Mouse (Mus musculus) kidney, embryonic 15.5 days (tissue): ENCODE data around the gene Marcks. TPM values are rescaled to one million over a fixed set of nuclear protein-coding genes. Genes with fewer than 3 reads are reported as not detected.

Experiments used
- ATAC-seq: fragments of 200-750 bp; cut with Nextera tagmentation; replicated peaks from 2 replicates; pipeline ENCODE4 v1.8.0; 2017; ENCODE audit warnings: moderate TSS enrichment; ENCODE audit not compliant: low FRiP score
- H3K27ac ChIP-seq: fragments of 300-500 bp; sonication (generic); 2 replicates; pipeline ENCODE4 v1.5.1; 2015; ENCODE audit warnings: mild to moderate bottlenecking, inconsistent platforms
- H3K27me3 ChIP-seq: fragments of 300-500 bp; sonication (generic); 2 replicates; pipeline ENCODE4 v1.6.1; 2015; ENCODE audit warnings: inconsistent platforms
- H3K36me3 ChIP-seq: fragments of 300-500 bp; sonication (generic); 2 replicates; pipeline ENCODE4 v1.6.1; 2015; ENCODE audit warnings: inconsistent platforms
- H3K4me1 ChIP-seq: fragments of 300-500 bp; sonication (generic); 2 replicates; pipeline ENCODE4 v1.6.1; 2015; ENCODE audit warnings: inconsistent platforms
- H3K4me2 ChIP-seq: fragments of 300-500 bp; sonication (generic); 2 replicates; pipeline ENCODE4 v1.6.1; 2015; ENCODE audit warnings: moderate library complexity, mild to moderate bottlenecking, inconsistent platforms
- H3K4me3 ChIP-seq: fragments of 300-500 bp; sonication (generic); replicated peaks from 2 replicates; pipeline ENCODE4 v1.5.1; 2015; ENCODE audit warnings: mild to moderate bottlenecking, inconsistent platforms
- H3K9ac ChIP-seq: fragments of 300-500 bp; sonication (generic); 2 replicates; pipeline ENCODE4 v1.6.1; 2015; ENCODE audit warnings: mild to moderate bottlenecking, inconsistent platforms
- H3K9me3 ChIP-seq: fragments of 300-500 bp; sonication (generic); replicated peaks from 2 replicates; pipeline ENCODE4 v1.6.1; 2016; ENCODE audit warnings: inconsistent platforms
- WGBS: fragments of 180-500 bp; shearing (Covaris S2); methylation state at CpG from one replicate; pipeline ENCODE4 v1.1.7; 2015; ENCODE audit warnings: mixed read lengths; 5-methylcytosine and 5-hydroxymethylcytosine counted together
- polyA plus RNA-seq: library from polyadenylated mRNA; unstranded; fragments of >200 nt; fragmentation: Nextera tagmentation; extraction: Ambion mirVana; gene quantifications from 2 replicates; pipeline ENCODE4 v1.2.1, GENCODE M21; 2015

Marcks gene
- polyA plus RNA-seq, 1 experiment from 2014 or later, result 102 TPM

DNA sequence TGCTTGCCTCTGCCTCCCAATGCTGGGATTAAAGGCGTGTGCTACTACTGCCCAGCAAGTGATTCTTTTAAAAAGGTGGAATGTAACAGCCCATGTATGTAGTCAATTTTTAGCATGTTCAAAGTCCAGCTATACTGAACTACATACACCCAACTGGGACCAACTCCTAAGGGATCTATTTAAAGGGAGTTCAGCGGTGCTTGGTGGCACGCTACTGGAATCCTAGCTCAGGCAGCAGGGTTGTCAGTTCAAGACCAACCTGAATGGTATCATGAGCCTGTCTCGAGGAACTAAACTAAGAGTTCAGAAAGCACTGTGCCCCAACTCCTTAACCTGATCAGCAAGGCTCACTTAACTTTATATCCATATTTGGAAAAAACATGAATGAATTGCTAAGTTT lies 6.0 kb downstream of the Marcks start:
- H3K9ac ChIP-seq, result no peak overlapping the region
- no peaks in the 10 kb centered on the region for H3K27me3 ChIP-seq
- 93% methylated on average over 4 of the region's 4 CpGs for WGBS
- ATAC-seq, result no peak
- H3K9me3 ChIP-seq, result no peaks in the 10 kb centered on the region
- H3K4me1 ChIP-seq, result peaks cover 7% of the 10 kb centered on the region
- H3K4me3 ChIP-seq, result no peak overlapping the region
- H3K4me2 ChIP-seq, result no peak overlapping the region
- H3K36me3 ChIP-seq, result peaks cover 30% of the 10 kb centered on the region
- no peak overlapping the region for H3K27ac ChIP-seq

DNA sequence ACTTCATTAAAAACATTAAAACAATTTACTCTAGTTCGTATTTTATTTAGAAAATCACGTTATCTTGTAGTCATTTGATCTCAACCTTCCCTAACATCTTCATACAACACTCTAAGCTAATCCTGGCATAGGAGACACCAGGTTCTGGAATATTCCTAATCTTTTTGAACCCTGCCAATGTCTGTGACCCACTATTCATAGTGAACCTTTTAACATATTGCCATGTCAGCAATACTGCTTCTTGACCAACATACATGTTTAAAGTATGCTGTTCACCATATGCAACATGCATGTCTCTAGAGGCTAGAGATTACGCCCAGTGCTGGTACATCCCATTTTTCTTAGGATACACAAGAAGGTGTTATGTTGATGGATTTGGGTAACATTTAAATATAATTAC lies 9.1 kb downstream of the Marcks start:
- H3K27me3 ChIP-seq, result no peaks in the 10 kb centered on the region
- no peak overlapping the region for H3K4me3 ChIP-seq
- peaks cover 26% of the 10 kb centered on the region for H3K36me3 ChIP-seq
- H3K4me1 ChIP-seq, result peaks cover 3% of the 10 kb centered on the region
- no peak overlapping the region for H3K4me2 ChIP-seq
- no peaks in the 10 kb centered on the region for H3K9me3 ChIP-seq
- ATAC-seq, result no peak
- WGBS, result 89% methylated on average over 3 of the region's 3 CpGs
- no peak overlapping the region for H3K27ac ChIP-seq
- no peak overlapping the region for H3K9ac ChIP-seq

DNA sequence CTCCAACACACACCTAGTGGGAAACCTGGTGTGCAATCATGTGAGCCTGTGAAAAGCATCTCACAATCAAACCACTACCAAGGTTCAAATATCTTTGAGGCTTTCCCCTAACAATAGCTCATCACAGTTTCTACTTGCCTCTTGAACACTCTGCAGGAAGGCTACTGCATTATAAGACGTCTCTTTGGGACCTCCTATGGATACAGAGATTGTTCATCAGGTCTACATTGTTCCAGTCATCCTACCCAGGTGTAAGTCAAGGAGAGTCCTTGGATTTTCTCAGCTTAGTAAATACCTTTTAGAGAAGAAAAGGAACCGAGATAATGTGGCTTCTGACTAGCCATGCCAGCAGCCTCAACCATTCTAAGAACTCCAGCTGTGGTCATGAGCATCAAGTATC lies 23.4 kb downstream of the Marcks start:
- no peak for ATAC-seq
- 87% methylated on average over 2 of the region's 2 CpGs for WGBS
- no peaks in the 10 kb centered on the region for H3K27me3 ChIP-seq
- H3K4me2 ChIP-seq, result no peak overlapping the region
- peaks cover 13% of the 10 kb centered on the region; the same call in 1 of the 2 replicates for H3K4me1 ChIP-seq
- H3K36me3 ChIP-seq, result no peaks in the 10 kb centered on the region
- no peak overlapping the region for H3K4me3 ChIP-seq
- no peak overlapping the region for H3K9ac ChIP-seq
- no peak overlapping the region for H3K27ac ChIP-seq
- H3K9me3 ChIP-seq, result no peaks in the 10 kb centered on the region

DNA sequence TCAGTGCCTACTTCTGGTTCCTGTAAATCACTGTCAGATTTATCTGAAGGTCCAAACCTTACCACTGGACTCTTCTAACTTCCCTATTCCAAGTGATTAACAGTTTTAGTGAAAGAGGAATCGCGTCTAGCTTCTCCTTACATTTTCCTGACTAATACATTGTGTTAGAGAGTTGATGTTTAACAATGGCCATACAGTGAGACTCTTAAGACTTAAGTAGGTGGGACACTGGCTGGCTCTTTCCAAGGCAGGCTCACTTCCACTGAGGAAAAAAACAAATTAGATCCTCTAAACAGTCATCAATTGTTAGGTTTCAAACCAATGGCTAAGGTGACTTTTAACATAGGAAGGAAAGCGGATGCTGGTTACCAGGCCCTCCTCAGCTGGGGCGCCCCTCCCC lies 25.9 kb downstream of the Marcks start:
- H3K9ac ChIP-seq, result no peak overlapping the region
- WGBS, result 44% methylated on average over 4 of the region's 4 CpGs
- peak; percentile 64 for ATAC-seq

DNA sequence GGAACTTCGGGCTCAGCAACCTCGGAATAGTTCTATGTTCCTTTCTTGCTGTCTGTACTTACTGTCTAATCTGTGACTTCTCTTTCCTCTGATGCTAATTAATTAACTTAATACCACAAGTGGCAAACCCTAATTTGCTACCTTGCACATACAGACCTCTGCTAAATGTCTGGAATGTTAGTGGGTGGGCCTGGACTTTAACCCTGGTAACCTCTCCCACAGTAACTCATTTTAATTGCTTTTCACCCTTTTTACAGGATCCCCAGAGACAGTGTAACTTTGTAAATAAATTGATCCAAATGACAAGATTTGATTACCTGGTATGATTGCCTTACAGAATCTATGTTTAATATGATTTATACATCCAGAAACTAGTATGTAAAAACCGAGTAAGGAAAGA lies 26.4 kb downstream of the Marcks start:
- Histone ChIP-seq H3K27ac (no peak overlapping the region), H3K9me3 (no peaks in the 10 kb centered on the region), H3K9ac (no peak overlapping the region), H3K4me1 (peaks cover 16% of the 10 kb centered on the region; the same call in 1 of the 2 replicates), H3K36me3 (no peaks in the 10 kb centered on the region), H3K27me3 (no peaks in the 10 kb centered on the region), H3K4me3 (no peak overlapping the region), H3K4me2 (no peak overlapping the region)
- WGBS, result 35% methylated on average over 3 of the region's 3 CpGs
- peak; percentile 87 for ATAC-seq

More for the DNA sequence above, 25.9 kb downstream of the Marcks start:
- Histone ChIP-seq H3K27ac (no peak overlapping the region), H3K4me1 (peaks cover 13% of the 10 kb centered on the region; the same call in 1 of the 2 replicates), H3K36me3 (no peaks in the 10 kb centered on the region), H3K4me2 (no peak overlapping the region), H3K27me3 (no peaks in the 10 kb centered on the region), H3K4me3 (no peak overlapping the region), H3K9me3 (no peaks in the 10 kb centered on the region)

DNA sequence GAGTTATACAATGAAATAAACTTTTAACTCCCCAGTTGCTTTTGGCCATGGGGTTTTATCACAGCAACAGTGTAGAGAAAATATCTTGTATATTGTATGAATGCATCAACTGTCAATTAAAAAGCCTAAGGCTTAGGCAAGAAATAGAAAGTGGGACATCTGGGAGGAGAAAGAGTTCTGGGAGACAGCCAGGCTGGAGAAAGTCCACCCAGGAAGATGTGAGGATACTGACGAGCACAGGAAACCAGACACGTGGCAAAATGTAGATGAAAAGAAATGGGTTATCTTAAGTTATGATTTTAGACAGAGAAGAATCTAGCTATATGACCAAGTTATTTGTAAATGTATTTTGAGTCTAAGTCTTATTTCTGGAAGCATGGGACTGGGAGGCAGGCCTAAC lies 27.3 kb downstream of the Marcks start:
- H3K4me1 ChIP-seq, result peaks cover 18% of the 10 kb centered on the region; the same call in 1 of the 2 replicates
- H3K4me2 ChIP-seq, result no peak overlapping the region
- H3K9ac ChIP-seq, result no peak overlapping the region
- H3K27me3 ChIP-seq, result no peaks in the 10 kb centered on the region
- H3K36me3 ChIP-seq, result no peaks in the 10 kb centered on the region
- WGBS, result 74% methylated on average over 2 of the region's 2 CpGs
- no peak overlapping the region for H3K4me3 ChIP-seq
- H3K9me3 ChIP-seq, result no peaks in the 10 kb centered on the region
- no peak for ATAC-seq
- no peak overlapping the region for H3K27ac ChIP-seq

DNA sequence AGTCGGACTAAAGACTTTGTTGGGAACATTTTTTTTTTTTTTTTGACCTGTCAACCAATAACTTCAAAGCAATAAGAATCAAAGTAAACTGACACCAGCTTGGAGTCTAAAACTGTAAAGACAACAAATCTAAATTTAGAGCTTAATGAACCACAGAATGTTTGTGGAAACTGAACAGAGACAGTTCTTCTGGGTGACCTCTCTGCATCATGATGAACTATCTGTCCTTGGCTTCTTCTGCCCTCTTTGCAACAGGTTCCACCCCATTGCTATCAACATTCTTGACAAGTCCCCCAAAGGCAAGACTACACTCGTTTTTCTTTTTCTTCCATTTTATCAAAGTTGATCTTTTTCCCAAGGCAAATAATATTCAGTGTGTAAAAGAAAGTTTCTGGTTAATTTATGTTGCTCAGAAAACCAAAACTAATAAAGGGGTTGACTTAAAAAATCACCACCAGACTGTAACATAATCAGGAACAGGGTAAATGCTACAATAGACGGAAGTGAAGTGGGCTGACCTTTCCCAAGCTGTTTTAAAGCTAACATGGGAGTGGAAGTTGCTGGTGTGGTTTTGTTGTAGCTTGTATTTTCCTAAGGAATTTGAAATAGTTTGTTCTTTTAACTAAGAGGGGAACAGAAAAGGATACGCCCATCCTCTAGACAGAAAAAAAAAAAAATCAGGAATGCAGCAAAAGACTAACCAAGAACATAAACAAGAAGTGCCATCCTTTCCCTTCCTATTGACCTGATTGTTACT lies 31.7 kb downstream of the Marcks start:
- H3K4me2 ChIP-seq, result no peak overlapping the region
- H3K27ac ChIP-seq, result no peak overlapping the region
- 34% methylated on average over 4 of the region's 4 CpGs for WGBS
- no peak overlapping the region for H3K4me3 ChIP-seq
- no peaks in the 10 kb centered on the region for H3K36me3 ChIP-seq
- H3K27me3 ChIP-seq, result no peaks in the 10 kb centered on the region
- no peak overlapping the region for H3K9ac ChIP-seq
- H3K9me3 ChIP-seq, result no peaks in the 10 kb centered on the region
- H3K4me1 ChIP-seq, result 0 out of 2 replicates have a peak, but pooled peaks cover 6% of the 10 kb centered on the region
- ATAC-seq, result peak; percentile 49

DNA sequence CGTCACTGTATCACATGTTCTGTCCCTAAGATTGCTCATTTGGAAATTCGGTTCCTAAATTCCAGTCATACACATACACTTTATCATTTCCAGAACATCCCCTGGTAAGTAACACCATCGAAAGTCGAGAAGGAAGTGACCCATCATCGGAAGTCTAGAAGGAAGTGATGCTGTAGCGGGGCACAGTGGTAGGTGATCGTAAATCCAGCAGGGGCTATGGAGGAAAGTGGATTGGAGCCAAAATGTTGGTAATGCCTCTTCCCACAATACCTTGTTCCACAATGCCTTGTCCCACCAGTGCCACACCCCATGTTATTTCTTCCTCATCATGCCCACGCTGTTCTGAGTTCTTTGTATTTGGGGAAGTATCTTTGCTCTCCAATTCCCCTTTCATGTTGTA lies 32.4 kb downstream of the Marcks start:
- Histone ChIP-seq H3K4me2 (no peak overlapping the region), H3K9ac (no peak overlapping the region), H3K36me3 (no peaks in the 10 kb centered on the region), H3K4me3 (no peak overlapping the region), H3K27me3 (no peaks in the 10 kb centered on the region), H3K27ac (no peak overlapping the region), H3K9me3 (no peaks in the 10 kb centered on the region), H3K4me1 (0 out of 2 replicates have a peak, but pooled peaks cover 5% of the 10 kb centered on the region)
- ATAC-seq, result no peak
- 77% methylated on average over 8 of the region's 8 CpGs for WGBS

DNA sequence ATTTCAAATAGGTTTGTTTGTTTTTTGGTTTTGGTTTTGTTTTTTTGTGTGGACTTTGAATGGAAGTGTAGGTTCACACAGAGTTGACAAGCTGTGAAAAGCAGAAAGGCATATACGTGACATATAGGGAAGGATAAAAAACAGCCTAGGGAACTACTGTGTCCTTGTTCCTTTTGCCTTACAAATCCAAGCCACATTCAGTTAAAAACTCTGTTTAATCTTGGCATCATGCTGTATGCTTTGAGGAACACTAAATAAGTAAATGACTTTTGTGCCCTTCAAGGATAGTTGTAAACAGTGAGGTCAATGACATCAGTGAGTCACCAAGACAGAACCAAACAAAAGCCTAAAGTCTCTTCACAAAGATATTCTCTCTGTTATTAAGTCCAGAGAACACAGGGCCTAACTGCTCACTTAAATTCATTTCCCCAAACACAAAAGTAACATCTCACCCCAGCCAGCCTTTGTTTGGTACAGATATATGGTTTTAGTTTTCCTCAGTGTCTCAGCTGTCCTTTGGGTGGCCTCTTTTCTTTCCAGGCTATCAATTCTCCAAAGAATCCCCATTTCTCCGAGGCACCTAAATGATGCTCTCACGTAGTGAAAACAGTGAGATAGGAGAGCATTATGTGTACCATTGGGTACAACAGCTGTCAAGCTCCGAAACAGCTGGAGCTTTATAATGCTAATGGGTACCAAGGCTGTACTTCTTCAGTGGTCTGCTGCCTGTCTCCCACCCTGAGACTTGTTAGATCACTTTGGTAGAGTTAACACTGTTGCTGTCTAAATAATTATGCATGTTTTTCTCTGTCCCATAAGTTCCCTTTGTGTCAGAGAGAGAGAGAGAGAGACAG lies 36.3 kb downstream of the Marcks start:
- no peaks in the 10 kb centered on the region for H3K27me3 ChIP-seq
- no peak overlapping the region for H3K4me3 ChIP-seq
- ATAC-seq, result no peak
- no peaks in the 10 kb centered on the region for H3K9me3 ChIP-seq
- no peak overlapping the region for H3K4me2 ChIP-seq
- H3K4me1 ChIP-seq, result 0 out of 2 replicates have a peak, but pooled peaks cover 3% of the 10 kb centered on the region
- H3K27ac ChIP-seq, result no peak overlapping the region
- 67% methylated on average over 4 of the region's 4 CpGs for WGBS
- H3K36me3 ChIP-seq, result no peaks in the 10 kb centered on the region
- no peak overlapping the region for H3K9ac ChIP-seq

DNA sequence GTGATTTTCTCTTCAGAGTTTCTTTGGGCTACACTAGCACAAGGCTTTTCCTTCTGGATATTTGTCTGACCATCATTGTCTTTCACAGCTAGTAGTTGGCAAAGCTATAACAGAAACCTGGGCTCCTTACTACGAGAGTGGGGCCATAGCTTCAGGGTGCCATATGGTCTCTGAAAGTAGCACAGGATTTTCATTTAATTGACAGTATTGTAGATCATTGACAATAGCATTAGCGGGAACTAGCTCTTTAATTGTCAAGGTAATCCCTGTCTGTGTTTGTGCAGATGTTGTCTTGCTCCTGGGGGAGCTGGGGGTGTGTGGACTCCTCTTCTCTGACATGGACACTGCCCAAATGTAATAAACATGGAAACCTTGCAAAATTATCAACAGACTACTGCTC lies 37.0 kb downstream of the Marcks start:
- H3K9ac ChIP-seq, result no peak overlapping the region
- 72% methylated on average over 2 of the region's 2 CpGs for WGBS
- H3K4me1 ChIP-seq, result no peaks in the 10 kb centered on the region
- ATAC-seq, result no peak
- no peak overlapping the region for H3K27ac ChIP-seq
- no peaks in the 10 kb centered on the region for H3K27me3 ChIP-seq
- H3K4me2 ChIP-seq, result no peak overlapping the region
- no peaks in the 10 kb centered on the region for H3K9me3 ChIP-seq
- H3K36me3 ChIP-seq, result no peaks in the 10 kb centered on the region
- H3K4me3 ChIP-seq, result no peak overlapping the region

DNA sequence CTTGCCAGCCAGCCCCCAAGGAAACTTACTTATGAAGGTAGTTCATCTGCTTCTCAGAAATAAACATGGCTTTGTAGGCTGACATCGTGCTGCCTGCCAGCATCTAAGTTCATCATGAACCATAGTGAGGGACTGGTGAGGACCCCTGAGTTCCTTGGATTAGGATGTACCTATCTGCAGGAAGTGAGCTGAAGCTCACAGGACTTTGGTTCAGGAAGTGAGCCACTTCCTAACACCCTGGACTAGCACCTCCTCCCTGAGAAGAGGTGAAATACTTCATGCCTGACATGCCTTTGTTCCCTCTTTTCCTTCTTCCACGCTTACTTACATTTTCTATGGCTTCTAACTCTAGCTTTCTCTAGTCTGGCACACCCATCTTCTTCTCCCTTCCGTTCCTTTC lies 42.2 kb downstream of the Marcks start:
- 81% methylated on average over 3 of the region's 3 CpGs for WGBS
- Histone ChIP-seq H3K4me1 (no peaks in the 10 kb centered on the region), H3K9ac (no peak overlapping the region)

DNA sequence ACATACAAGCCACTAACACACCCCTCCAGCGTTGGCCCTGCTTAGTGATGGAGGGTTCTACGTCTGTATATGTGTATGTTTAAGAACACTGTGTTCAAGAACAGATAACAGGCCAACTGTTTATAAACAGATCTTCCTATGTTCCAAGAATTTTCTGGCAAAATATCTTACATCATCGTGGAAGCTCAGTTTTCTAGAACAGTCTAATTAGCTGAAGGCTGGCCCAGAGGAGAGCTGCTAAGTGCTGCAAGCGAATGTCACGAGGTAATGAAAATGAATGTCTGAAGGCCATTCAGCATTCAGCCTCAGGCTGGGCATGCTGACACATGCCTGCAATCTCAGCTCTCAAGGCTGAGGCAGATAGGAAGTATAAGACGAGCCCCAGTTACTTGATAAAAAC lies 42.9 kb downstream of the Marcks start:
- Histone ChIP-seq H3K4me2 (no peak overlapping the region), H3K4me3 (no peak overlapping the region), H3K9ac (no peak overlapping the region), H3K27me3 (no peaks in the 10 kb centered on the region), H3K27ac (no peak overlapping the region), H3K36me3 (no peaks in the 10 kb centered on the region), H3K9me3 (no peaks in the 10 kb centered on the region), H3K4me1 (no peaks in the 10 kb centered on the region)
- 69% methylated on average over 6 of the region's 6 CpGs for WGBS
- no peak for ATAC-seq

More for the DNA sequence above, 42.2 kb downstream of the Marcks start:
- Histone ChIP-seq H3K4me3 (no peak overlapping the region), H3K4me2 (no peak overlapping the region), H3K27ac (no peak overlapping the region), H3K27me3 (no peaks in the 10 kb centered on the region), H3K9me3 (no peaks in the 10 kb centered on the region), H3K36me3 (no peaks in the 10 kb centered on the region)
- no peak for ATAC-seq
